Mouse (Mus musculus) lung, postnatal 10 days (tissue): ENCODE results near the gene Plekhd1.

ENCODE experiments used
- DNase-seq: peaks from one replicate; pipeline ENCODE4 v3.0.0; 2021

The Plekhd1 gene

DNA sequence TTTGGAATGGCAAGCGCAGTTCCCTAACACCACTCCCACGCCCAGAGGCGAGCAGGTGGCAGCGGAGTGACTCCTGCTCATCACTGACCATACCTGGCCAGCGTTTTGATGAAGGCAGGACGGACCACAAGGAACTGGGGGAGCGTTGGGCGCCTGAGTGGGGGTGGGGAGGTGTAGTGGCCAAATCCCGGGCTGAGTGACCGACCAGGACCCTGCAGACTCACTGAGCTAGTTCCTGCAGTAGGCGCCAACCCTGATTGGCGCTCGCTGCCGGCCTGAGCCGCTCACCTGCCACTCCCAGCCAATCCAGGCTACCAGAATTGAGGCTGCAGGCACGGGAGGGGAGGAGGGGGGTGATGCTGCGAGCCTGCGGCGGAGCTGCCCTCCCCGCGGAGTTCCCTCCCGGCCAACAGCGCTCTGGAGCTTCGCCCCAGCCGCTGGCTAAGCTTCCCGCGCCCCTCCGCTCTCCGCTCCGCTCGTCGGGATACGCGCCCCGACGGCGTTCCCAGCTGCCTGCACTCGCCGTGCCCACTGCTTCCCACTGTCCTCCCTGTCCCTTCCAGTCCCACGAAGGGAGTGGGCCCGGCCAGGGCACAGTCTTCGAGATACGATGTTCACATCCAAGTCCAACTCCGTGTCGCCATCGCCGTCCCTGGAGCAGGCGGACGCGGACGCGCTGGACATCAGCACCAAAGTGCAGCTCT is at the start of gene Plekhd1:
TSS of gene Plekhd1 (plus strand) at position 323 of the 704 bp plus-strand sequence.
- DNase-seq: peak; percentile 78

DNA sequence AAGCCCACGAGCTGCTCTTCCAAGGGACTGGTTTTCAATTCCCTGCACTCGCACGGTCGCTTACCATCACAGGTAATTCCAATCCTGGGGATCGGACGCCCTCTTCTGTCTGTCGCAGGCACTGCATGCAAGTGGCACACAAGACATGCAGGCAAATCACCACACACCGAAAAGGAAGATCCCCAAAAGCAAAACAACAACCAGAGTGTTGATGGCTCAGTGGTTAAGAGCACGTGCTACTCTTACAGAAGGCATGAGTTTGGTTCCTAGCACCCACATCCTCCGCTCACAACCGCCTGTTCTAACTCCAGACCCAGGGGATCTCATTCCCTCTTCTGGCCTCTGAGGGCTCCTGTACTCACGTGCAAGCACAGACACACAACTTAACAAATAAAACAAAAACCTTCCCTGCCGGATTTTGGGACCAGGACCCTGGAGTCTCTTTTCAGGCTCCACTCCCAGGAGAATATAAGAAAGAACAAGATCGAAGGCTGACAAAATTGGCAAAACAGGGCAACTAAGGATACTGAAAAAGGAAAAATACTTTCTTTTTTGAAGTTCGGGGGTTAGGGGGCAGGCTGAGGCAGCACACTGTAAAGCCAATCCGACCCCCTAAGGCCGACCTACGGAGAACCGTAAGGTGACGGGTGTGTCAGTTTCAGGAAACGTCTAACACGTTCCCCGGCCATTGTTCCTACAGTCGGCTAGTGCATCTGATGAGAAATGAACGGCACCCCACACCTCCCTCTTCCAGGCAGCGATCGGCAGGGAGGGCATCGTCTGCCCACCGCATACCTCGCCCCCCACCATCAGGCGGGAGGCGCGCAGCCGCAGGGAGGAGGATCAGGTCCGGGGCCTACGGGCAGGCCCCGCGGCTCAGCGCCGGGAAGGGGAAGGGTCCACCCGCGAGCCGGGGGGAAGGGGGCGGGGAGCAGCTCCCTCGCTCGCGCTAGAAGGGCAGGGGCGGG is 49.4 kb upstream of the Plekhd1 start:
- peak; percentile 66 for DNase-seq

DNA sequence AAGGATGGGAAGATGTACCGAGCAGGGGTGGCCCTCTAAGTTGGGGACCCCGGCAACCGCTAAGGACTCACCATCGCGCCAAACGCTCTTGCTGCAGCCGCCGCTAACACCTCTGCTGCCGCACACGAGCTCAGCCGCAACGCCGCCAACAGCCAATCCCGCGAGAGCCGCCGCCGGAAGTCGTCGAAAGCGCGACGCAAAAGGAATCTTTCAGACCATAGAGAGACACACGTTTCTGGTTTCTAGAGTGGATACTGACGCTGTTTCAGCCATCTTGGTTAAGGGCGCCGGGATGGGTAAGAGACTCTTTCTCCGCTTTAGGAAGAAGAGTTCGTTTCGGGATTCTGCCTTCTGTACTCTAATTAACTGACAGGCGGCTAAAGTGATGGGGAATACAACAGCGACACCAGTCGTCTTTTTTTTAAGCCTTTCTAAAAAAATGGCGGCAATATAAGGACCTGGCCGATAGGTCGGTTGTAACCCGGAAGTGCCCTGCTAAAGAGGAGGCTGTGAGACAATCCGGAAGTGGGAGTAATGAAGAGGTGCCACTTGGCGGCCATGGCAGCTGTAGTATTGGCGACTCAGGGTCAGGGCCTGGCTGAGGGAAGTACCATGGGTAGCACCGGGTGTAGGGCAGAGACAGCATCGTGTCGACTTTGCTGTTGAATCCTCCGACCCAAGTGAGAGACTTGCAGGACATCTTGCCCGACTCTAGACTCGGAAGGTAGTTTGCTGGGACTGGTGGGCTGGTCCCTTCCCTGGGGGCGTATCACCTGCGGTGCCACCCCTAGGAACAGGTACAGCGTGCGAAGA is 48.5 kb upstream of the Plekhd1 start, which contains the start of the genes Slc39a9 and Erh:
TSS of gene Slc39a9 (plus strand) at position 191 of the 813 bp plus-strand sequence.
TSS of gene Erh (minus strand) at position 649 of the 813 bp plus-strand sequence.
- DNase-seq: peak; percentile 95

DNA sequence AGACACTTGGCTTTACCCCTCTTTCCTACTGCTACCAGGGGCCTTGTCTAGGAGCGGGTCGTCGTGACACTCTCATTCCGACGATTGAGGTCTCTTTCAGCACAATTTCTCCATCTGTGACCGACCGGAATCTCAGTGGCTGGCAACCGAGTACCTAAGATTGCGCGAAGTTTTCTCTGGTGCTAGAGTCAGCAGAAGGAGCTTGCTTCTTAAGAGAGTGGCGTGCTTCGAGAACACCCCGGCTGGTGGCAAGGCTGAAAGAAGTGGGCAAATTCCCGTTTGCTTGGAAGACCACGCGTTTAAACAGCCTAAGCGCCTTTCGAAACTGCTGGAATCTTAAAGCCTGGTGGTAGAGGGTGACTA is 47.9 kb upstream of the Plekhd1 start:
- no peak for DNase-seq

DNA sequence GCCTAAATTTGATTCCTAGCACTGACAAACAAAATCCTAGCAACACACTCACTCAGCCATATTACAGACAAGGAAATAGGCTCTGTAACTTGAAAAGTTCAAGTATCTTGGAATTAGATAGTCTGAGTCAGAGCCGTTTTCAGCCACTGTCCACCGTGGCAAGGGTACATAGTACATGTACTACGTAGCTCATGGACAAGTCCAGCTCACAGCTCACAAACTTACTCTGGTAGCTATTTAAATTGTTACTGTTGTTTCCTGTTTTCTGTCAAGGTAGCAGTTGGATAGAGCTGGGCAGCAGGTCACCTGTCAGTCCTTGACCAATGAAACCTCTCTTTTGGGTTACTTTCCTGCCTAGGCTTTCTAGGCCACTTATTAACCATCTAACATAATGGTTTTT is 46.0 kb upstream of the Plekhd1 start:
- DNase-seq: no peak

DNA sequence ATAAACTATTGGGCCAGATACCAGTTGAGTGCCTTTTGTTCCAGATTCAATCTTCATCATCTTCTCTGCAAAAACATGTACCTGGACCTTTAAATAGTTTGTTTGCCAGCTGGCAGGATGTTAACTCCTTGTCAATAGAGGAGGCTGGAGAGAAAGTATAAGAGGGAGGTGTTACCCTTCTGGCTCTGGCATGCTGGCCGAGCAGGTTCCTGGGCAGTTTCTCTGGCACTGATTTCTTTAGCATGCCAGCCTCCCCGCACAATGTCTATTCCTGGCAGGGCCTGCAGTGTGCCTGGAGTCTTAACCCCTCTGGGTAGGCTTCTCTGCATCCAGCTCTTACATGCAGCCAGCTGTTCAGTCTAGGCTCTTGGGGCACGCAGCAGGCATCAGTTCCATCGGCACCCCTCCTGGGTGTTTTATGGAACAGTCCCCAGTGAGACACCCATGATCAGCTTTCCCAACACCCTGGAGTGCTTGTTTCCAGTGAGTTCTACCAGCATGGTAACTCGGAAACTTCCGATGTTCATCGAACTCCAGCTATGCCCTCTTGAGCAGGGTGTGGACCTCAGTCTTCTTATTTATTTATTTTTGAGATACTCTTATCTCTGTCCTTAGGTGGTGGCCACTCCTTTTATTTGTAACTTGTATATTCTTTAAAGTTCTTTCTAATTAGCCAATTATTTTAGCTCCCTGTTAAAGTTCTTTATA is 38.3 kb upstream of the Plekhd1 start:
- peak; percentile 66 for DNase-seq

DNA sequence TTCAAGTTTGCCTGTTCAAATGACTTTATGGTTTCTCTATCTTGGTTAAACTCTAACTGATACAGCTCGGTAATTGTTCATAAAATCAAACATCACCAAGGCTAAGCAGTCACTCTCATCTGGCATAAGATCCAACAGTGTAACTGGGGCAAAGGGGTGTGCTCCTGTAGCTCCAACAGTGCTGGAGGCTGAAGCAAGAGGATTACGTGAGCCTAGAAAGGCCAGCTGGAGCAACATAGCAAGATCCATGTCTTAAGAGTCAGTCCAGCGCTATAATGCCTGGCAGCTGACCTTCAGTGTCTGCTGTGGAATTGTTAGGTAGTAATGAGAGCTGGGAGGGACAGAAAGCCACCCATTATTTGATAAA is 37.7 kb upstream of the Plekhd1 start:
- DNase-seq: no peak

DNA sequence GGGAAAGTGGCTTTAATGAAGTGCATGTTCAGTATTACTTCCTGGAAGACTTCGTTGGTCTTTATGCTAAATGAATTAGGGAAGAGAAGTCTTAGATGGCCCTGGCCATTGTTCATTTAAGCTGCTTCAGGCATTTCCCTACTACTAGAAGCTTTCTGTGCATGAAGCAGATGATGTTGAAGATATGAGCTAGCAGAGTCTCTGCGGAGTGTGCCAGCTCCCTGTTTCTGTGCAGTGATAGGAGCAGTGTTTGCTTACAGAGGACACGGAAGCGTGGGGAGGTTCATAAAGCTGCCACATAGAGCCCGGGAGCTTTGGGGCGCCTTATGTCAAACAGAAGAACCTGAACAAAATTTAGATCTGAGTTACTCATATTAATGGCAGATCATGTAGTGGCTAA is 33.7 kb upstream of the Plekhd1 start:
- no peak for DNase-seq

DNA sequence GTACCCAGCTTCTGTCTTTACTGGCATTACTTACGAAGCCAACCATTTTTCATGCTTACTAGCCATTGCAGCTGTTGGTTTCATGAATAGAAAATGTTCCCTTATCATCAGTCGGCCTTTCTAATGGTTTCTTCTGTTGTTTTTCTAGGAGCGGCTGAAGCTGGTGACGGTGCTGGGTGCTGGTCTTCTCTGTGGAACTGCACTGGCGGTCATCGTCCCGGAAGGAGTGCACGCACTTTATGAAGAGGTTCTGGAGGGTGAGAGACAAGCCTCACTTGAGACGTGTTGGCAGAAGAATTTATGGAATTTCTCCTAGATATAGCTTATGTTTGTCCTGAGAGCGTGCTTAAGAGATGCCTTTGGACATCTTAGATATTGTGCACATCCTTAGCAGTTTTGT is 30.1 kb upstream of the Plekhd1 start:
- no peak for DNase-seq

DNA sequence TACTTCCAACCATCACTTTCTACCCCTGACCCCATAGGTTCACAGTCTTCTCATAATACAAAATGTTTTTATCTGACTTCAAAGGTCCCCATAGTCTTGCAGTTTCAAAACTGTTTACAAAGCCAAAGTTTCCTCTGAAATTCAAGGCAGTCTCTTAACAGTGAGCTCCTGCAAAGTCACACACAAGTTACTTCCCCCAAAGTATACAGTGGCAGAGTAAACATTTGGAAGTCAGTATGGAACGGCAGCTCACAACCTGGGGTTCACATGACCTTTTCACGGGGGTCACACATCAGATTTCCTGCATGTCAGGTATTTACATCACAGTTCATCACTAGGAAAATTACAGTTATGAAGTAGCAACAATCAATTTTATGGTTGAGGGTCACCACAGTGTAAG is 28.5 kb upstream of the Plekhd1 start:
- DNase-seq: no peak

DNA sequence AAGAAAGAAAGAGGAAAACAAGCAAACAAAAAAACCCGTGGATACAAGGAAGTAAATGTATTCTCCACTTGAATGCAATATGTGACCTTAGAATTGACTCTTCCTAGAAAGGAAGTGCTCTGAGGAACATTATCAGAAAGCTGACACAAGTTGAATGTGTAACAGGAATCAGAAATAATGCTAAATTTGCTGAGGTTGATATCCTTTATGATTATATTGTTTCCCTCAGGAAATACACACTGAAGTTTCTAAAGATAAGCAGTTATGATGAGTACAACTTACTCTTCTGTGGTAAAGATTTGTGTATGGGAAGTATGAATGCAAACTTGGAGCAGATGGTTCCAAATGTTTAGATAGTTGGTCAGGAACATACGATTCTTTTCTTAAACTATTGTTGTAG is 24.0 kb upstream of the Plekhd1 start:
- DNase-seq: no peak

DNA sequence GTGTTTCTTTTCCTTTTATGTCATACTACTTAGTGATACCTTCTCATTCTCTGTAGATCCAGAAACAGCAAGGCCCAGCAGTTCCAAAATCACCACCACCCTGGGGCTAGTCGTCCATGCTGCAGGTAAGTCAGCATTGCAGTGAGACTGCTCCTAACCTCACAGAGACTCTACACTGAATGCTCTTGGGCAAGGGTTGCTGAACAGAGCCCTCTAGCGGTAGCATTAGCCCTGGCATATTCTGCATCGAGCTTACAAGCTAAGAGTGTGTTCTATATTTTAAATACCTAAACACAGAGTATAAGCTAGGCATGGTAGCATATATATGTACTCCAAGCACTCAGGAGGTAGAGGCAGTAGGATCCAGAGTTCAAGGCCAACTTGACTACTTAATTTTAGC is 19.2 kb upstream of the Plekhd1 start:
- peak; percentile 74 for DNase-seq

DNA sequence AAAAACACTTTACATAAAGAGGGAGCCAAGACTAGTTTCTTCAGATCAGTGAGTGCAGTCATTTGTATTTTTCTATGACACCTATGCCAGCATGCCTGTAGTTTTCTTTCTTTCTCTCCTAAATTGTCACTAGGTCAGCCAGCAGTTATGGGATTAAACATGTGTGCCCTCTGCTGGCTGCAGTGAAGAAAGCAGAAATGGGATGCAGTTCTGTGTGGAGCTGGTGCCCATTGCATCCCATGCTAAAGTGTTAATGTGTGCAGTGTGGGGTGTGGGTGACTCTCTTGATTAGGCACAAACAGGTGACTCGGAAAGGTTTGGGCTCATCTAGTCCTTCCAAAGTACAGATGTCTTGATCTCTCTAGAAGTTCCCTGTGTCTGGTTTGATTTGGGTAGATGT is 11.1 kb upstream of the Plekhd1 start:
- peak; percentile 54 for DNase-seq

DNA sequence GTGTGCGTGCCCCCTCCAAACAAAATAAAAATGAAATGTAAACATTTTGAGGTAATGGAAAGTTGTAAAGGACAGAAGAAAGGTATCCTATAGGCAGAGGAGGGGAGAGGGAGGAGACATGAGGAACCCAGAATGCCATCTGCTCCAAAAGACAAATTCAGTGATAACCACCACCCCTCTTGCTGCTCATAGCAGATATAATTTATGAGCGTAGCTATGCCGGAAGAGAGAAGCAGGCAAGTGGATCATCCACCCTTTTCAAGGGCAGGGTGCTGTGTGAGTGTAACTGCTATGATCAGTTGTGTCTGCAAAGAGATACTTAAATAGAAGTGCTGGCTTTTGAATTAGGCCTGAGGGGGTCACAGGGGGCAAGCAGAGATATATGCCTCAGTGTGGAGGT is 8.8 kb upstream of the Plekhd1 start:
- DNase-seq: no peak

DNA sequence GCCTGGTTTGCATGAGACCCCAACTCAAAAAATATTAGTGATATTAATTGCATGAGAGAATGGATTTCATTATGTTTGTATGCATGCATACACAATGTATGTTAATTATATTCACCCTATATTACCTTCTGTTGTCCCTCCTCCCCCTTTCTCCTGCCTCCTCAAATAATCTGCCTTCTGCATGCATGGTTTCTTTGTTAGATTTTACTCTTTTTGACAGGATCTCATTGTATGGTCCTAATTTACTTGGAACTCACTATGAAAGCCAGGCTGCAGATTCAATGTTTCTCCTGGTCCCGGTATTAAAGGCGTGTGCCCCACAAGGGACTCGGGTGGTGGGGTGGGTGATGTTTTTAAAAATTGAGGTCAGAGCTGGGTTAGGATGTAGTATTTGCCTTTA is 8.1 kb upstream of the Plekhd1 start:
- DNase-seq: no peak

DNA sequence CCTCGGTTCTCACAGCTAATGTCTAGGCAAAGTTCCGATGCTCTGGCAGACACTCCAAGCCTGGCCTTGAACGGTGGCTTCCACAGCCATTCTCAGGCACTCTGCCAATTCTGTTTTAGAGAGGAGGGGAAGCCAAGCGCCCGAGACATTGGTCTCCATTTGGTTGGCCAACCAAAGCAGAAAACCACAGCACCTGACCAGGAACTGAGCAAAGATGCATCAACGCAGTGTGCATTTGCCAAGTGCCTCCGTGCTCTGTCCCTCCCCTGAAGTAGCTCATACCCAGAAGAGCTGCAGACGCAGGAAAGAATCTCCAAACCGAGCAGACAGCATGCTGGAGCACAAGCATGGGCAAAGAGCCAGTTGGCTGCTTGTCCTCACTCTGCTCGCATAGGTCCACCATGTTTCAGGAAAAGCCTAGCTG is 4.6 kb upstream of the Plekhd1 start:
- DNase-seq: peak; percentile 59

DNA sequence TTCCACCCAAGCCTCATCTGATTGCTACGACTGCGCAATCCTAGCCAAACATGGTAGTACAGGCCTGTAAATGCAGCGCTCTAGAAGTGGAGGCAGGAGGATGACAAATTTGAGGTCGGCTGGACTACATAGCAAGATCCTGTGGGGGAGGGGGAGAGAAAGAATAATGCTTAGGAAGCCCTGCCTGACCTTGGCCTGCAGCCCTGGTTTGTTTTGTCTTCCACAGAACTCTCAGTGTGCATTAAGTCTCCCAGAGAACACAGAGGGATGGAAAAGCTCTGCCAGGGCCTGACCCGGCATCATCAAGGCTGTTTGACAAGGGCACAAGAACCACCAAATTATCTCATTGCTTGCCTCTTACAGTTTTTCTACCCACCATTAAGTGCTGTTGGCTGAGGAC is 2.7 kb upstream of the Plekhd1 start:
- DNase-seq: no peak

DNA sequence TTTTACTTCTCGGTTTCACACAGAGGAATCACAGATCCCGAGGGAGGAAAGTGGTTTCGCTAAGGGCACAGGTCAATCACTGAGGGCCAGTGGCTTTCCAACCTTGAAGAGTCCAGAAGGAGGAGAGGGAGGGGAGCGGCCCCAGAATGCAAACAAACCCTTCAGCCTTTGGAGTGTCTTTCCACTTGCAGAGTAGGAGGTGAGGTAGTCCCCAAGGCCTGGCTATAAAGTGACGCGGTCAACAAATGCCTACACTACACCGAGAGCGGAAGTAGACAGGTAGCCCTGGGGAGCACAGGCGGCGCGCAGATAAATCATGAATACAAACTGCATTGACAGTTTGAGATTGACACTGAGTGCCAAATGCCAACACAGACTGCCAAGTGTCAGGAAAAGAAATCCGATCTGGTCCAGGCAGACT is 710 bp upstream of the Plekhd1 start:
- DNase-seq: peak; percentile 78

DNA sequence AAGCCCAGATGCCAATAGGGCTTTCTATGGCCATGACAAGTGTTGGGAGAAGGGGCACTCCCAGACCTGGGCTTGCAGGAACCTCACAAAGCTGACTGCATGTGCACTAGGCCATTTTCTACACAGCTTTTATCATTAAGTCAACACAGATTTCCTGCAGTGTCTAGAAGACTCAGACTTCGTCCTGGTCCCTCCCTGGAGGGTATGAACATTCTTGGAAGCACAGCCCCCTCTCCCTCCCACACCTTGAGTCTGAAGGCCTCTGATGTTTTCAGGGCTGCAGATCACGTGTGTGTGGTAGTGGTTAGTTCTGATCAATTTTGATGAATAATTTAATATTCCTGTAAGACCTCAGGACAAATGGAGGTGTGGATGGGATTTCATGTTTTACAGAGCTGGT is 1.3 kb downstream of the Plekhd1 start:
- DNase-seq: no peak

DNA sequence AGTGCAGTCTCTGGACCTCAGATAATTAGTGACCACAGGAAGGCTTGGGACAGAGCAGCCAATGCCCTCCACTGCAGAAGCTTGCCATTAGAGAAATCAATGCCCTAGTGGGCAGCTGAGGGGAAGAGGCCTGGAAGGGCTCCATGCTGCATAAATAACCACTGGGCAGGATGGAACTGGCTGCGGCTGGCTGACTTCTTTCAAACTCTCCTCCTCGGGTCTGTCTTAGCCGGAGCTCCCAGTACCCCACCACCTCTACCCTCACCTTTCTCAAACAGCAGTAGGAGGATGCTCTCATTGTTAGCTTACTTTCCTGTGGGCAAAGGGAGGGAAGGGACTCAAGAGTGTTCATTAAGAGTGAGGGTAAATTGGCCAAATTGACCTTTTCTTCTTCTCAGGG is 2.6 kb downstream of the Plekhd1 start:
- DNase-seq: no peak

DNA sequence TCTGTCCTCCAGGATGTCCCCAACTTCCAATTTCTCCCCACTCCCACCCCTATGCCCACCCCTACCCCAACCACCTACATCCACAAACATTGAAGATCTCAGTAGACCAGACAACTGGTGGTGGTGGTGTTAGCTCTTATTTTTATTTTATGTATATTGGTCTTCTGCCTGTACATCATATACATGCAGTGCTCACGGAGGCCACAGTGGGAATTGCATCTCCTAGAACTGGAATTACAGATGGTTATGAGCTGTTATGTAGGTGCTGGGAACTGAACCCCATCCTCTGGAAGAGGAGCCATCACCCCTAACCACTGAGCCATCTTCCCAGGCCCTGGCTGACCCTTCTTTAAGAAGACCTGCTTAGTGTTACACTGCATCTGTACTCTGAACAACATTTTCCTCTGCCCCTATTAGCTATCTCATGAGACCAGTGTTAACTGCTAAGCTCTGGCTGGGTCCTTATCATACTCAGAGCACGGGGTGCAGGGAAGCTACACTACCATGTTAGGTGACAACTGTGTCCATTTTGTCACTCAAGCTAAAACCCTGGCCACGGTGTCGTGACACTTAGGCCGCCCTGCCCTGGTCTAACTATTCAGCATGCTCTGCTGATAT is 6.2 kb downstream of the Plekhd1 start:
- DNase-seq: no peak

DNA sequence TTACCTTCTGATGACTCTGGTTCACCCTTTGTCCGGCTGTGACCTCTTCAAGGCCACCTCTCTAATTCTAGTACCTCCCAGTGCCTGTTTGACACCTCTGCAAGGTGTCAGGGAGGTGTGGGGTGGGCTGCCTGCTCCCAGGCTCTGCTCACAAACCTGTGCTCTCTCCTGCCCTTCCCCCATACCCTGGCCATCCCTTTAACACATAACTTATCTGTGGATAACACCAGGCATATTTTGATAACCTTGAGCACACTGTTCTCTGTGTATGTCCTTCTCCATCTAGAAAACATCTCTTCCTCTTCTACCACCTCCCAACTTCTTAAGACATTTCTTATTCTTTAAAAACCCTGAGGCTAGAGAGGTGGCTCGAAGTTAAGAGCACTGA is 6.7 kb downstream of the Plekhd1 start:
- no peak for DNase-seq
